Mouse (Mus musculus): ENCODE data around the gene Rft1. TPM values are rescaled to one million over a fixed set of nuclear protein-coding genes. Genes with fewer than 3 reads are reported as not detected.

Gene Rft1
- polyA plus RNA-seq (2017; shearing (Covaris generic)): 6.7 TPM

GRCm38 (mm10) chr14:30653943-30654659, at the start of gene Rft1:
Gene Rft1 (plus strand): TSS chr14:30654360.

GRCm38 (mm10) chr14:30625856-30626726, 28.1 kb upstream of the Rft1 start, which contains the start of gene Prkcd:
Gene Prkcd (minus strand): TSS chr14:30626210.

GRCm38 (mm10) chr14:30714799-30715617, 60.8 kb downstream of the Rft1 start, which contains the start of gene Sfmbt1:
Gene Sfmbt1 (plus strand): TSS chr14:30714849.

Other genes with a start within 250 kb of the Rft1 start
- gene Dcp1a, start 174.8 kb upstream of the Rft1 start, polyA plus RNA-seq (2017; shearing (Covaris generic)): 50.8 TPM
- gene Cacna1d, start 162.9 kb upstream of the Rft1 start, polyA plus RNA-seq (2017; shearing (Covaris generic)): 1.6 TPM
- 127 TPM for gene Tkt, start 106.0 kb upstream of the Rft1 start, polyA plus RNA-seq (2017; shearing (Covaris generic))
- gene Prkcd, start 28.1 kb upstream of the Rft1 start, polyA plus RNA-seq (2017; shearing (Covaris generic)): 78.6 TPM
- gene Sfmbt1, start 60.5 kb downstream of the Rft1 start, polyA plus RNA-seq (2017; shearing (Covaris generic)): 23.8 TPM
- gene Tmem110, start 171.2 kb downstream of the Rft1 start, polyA plus RNA-seq (2017; shearing (Covaris generic)): 21.7 TPM
- gene Mustn1, start 224.8 kb downstream of the Rft1 start, polyA plus RNA-seq (2017; shearing (Covaris generic)): not detected
- not detected for gene Itih4, start 232.1 kb downstream of the Rft1 start, polyA plus RNA-seq (2017; shearing (Covaris generic))